Mouse (Mus musculus) small intestine, adult 2 months (tissue): ENCODE results near the gene Fam53b. TPM values are rescaled to one million over a fixed set of nuclear protein-coding genes. Genes with fewer than 3 reads are reported as not detected.

ENCODE experiments used
- H3K27ac ChIP-seq: fragments of 200-500 bp; 2 replicates; pipeline ENCODE4 v1.5.1; 2012; ENCODE audit warnings: low read depth, low read length, control low read depth, inconsistent platforms; ENCODE audit not compliant: insufficient read depth
- H3K27me3 ChIP-seq: fragments of 200-500 bp; 2 replicates; pipeline ENCODE4 v1.6.1; 2012; ENCODE audit warnings: mild to moderate bottlenecking, moderate library complexity, low read length, inconsistent platforms; ENCODE audit not compliant: control insufficient read depth, insufficient read depth
- H3K36me3 ChIP-seq: fragments of 200-500 bp; 2 replicates; pipeline ENCODE4 v1.6.1; 2012; ENCODE audit warnings: mild to moderate bottlenecking, low read length, control low read depth, inconsistent platforms; ENCODE audit not compliant: control insufficient read depth, insufficient read depth
- H3K4me1 ChIP-seq: fragments of 200-500 bp; 2 replicates; pipeline ENCODE4 v1.6.1; 2012; ENCODE audit warnings: low read length, inconsistent platforms, mixed read lengths; ENCODE audit not compliant: control insufficient read depth, insufficient read depth, insufficient read length
- H3K4me3 ChIP-seq: fragments of 200-500 bp; 2 replicates; pipeline ENCODE4 v1.5.1; 2012; ENCODE audit warnings: low read depth, mild to moderate bottlenecking, control low read depth, inconsistent platforms, low read length, moderate library complexity
- CTCF ChIP-seq: fragments of 200-500 bp; IDR thresholded peaks from 2 replicates; pipeline ENCODE4 v1.5.1; 2012; ENCODE audit warnings: low read depth, mild to moderate bottlenecking, control low read depth, inconsistent platforms, low read length, moderate library complexity, mixed read lengths; ENCODE audit not compliant: insufficient replicate concordance, insufficient read length; ENCODE audit errors: extremely low read depth
- POLR2A ChIP-seq: fragments of 200-500 bp; IDR thresholded peaks from 2 replicates; pipeline ENCODE4 v1.6.1; 2012; ENCODE audit warnings: low read depth, mild to moderate bottlenecking, control low read depth, inconsistent platforms, low read length, moderate library complexity
- WGBS: fragments of 180-500 bp; shearing (Covaris S2); methylation state at CpG from one replicate; pipeline ENCODE4 v1.1.7; 2018; 5-methylcytosine and 5-hydroxymethylcytosine counted together
- polyA plus RNA-seq: library from polyadenylated mRNA; depleted of rRNA; stranded (reverse); fragments of >200 nt; gene quantifications from 2 replicates; pipeline ENCODE4 v1.2.3, GENCODE M21; 2012

Fam53b gene
- polyA plus RNA-seq, 1 experiment: 55.7 TPM

DNA sequence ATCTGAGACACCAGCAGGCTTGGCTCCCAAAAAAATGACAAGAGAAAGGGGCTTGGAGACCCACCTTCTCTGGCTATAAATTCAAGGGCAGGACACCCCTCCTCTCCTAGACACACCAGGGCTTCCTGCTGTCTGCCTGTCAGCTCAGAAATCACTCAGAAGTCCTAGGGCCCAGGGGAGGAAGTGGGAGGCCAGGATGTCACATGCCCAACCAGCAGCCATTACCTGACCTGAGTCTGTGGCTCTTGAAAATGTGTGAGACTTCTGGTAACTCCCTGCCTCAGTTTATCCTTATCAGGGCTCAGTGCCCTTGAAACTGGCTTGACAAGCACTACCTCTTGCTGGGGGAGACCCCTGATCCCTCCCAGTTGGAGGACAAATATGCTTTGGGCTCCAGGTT, 114.0 kb downstream of the Fam53b start:
- no peaks in the 10 kb centered on the region for H3K27me3 ChIP-seq
- peaks cover 10% of the 10 kb centered on the region; the same call in 1 of the 2 replicates for H3K4me1 ChIP-seq
- TF ChIP-seq CTCF (no peak), POLR2A (no peak)
- H3K27ac ChIP-seq: no peak overlapping the region
- no peak overlapping the region for H3K4me3 ChIP-seq
- no peaks in the 10 kb centered on the region for H3K36me3 ChIP-seq

- Histone ChIP-seq H3K4me1 (peaks cover 10% of the 10 kb centered on the region; the same call in 1 of the 2 replicates), H3K27ac (no peak overlapping the region), H3K4me3 (no peak overlapping the region), H3K36me3 (no peaks in the 10 kb centered on the region), H3K27me3 (no peaks in the 10 kb centered on the region)
- 75% methylated on average over 4 of the region's 4 CpGs for WGBS
- no peak for TF ChIP-seq POLR2A
- no peak for TF ChIP-seq CTCF
Measured at GRCm38 (mm10) chr7:132699165-132699564, 114.5 kb downstream of the Fam53b start.

GRCm38 (mm10) chr7:132698737-132699136, 114.9 kb downstream of the Fam53b start:
- no peaks in the 10 kb centered on the region for H3K27me3 ChIP-seq
- no peak for TF ChIP-seq CTCF
- TF ChIP-seq POLR2A: no peak
- WGBS: 84% methylated on average over 4 of the region's 4 CpGs
- H3K4me1 ChIP-seq: peaks cover 10% of the 10 kb centered on the region; the same call in 1 of the 2 replicates
- no peaks in the 10 kb centered on the region for H3K36me3 ChIP-seq
- H3K27ac ChIP-seq: no peak overlapping the region
- H3K4me3 ChIP-seq: no peak overlapping the region

GRCm38 (mm10) chr7:132697258-132697796, 116.4 kb downstream of the Fam53b start:
- Histone ChIP-seq H3K27me3 (no peaks in the 10 kb centered on the region), H3K4me1 (peaks cover 7% of the 10 kb centered on the region; the same call in 1 of the 2 replicates), H3K4me3 (no peak overlapping the region), H3K36me3 (no peaks in the 10 kb centered on the region), H3K27ac (no peak overlapping the region)
- 94% methylated on average over 8 of the region's 8 CpGs for WGBS
- TF ChIP-seq CTCF (no peak), POLR2A (no peak)

DNA sequence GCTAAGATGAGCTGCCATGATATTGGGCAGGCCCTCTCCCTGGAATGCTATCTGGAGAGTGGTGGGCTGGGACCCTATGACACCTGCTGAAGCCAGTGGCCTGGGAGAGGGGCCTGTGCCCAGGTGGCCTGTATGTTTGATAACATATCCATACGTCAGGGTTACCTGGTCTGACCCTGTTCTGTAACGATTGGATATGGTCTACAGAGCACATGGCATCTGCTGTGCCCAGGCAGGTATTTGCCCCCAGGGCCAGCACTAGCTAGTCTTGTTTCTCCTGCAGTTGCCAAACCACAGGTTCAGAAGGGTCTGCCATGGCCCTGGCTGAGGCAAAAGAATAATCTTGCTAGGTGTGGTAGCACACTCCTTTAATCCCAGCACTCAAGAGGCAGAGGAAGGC, 120.1 kb downstream of the Fam53b start:
- Histone ChIP-seq H3K4me1 (no peaks in the 10 kb centered on the region), H3K27ac (no peak overlapping the region), H3K27me3 (no peaks in the 10 kb centered on the region), H3K4me3 (no peak overlapping the region), H3K36me3 (no peaks in the 10 kb centered on the region)
- 90% methylated on average over 2 of the region's 2 CpGs for WGBS
- TF ChIP-seq POLR2A: no peak
- TF ChIP-seq CTCF: no peak

DNA sequence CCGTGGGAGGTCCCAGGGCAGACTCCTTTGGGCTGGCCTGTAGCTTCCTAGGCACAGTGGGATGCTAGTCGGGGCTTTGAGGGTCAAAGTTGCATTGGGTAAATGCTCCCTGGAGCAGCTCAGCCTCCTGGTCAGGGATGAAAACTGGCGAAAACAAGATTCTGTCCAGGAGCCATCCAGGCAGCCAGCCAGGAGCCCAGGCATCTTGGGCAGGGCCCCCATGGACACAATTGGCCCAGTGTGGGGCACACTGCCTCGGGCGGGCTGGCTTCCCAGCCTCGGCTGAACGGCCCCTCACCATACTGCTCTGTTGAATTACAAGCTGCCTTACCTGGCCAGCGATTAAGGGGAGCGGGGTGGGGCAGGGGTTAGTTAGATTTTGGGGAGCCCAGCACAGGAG, 121.0 kb downstream of the Fam53b start:
- Histone ChIP-seq H3K4me3 (no peak overlapping the region), H3K4me1 (peaks cover 2% of the 10 kb centered on the region; the same call in 1 of the 2 replicates), H3K36me3 (no peaks in the 10 kb centered on the region), H3K27ac (no peak overlapping the region), H3K27me3 (no peaks in the 10 kb centered on the region)
- WGBS: 90% methylated on average over 9 of the region's 9 CpGs
- TF ChIP-seq POLR2A: no peak
- no peak for TF ChIP-seq CTCF

DNA sequence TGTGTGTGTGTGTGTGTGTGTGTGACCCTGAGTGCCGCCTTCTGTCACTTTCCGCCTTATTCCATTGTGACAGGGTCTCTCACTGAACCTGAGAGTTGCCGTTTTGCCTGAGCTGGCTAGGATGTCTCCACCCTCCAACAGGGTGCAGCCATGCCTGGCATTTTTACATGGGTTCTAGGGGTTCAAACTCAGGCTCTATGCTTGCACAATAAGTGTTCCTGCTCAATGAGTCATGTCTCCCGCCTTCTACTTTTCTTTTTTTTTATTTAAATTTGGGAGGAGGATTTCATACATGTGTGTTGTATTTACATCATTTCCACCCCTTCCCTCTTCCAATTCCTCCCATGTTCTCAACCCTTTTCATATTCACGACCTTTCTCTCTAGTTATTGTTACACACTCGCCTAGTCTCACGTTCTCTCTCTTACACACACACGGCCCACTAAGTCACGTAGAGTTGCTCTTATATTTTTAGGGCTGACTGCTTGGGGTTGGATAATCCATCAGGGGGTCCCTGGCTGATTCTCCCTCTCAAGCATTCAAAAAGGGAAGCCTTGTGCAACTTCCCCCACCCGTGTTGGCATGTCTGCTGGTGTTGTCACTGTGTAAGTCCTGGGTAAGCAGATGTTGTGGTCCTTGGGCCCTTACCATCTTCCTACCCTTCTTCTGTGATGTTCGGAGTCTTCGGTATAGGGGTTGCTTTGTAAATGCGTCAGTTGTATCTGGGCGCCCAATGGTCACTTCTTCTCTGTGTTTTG, 122.8 kb downstream of the Fam53b start:
- Histone ChIP-seq H3K4me3 (no peak overlapping the region), H3K27me3 (no peaks in the 10 kb centered on the region), H3K27ac (no peak overlapping the region), H3K36me3 (no peaks in the 10 kb centered on the region), H3K4me1 (peaks cover 2% of the 10 kb centered on the region; the same call in 1 of the 2 replicates)
- 91% methylated on average over 14 of the region's 14 CpGs for WGBS
- TF ChIP-seq POLR2A (no peak), CTCF (no peak)
